Mouse (Mus musculus) ES-E14 (cell line): ENCODE data around the gene Vps26c.

Experiments
- CHD2 ChIP-seq: IDR thresholded peaks from 2 replicates; pipeline ENCODE4 v1.6.1; 2014; ENCODE audit warnings: mild to moderate bottlenecking, low read depth, low read length, inconsistent platforms
- HCFC1 ChIP-seq: IDR thresholded peaks from 2 replicates; pipeline ENCODE4 v1.6.1; 2012; ENCODE audit warnings: low read length, inconsistent platforms, borderline replicate concordance; ENCODE audit not compliant: insufficient read depth
- MAFK ChIP-seq: IDR thresholded peaks from 2 replicates; pipeline ENCODE4 v1.6.1; 2014; ENCODE audit warnings: mild to moderate bottlenecking, low read depth, low read length, inconsistent platforms; ENCODE audit not compliant: insufficient read depth
- ZC3H11A ChIP-seq: IDR thresholded peaks from 2 replicates; pipeline ENCODE4 v1.6.1; 2012; ENCODE audit warnings: low read depth, mild to moderate bottlenecking, inconsistent platforms, low read length, borderline replicate concordance

DNA sequence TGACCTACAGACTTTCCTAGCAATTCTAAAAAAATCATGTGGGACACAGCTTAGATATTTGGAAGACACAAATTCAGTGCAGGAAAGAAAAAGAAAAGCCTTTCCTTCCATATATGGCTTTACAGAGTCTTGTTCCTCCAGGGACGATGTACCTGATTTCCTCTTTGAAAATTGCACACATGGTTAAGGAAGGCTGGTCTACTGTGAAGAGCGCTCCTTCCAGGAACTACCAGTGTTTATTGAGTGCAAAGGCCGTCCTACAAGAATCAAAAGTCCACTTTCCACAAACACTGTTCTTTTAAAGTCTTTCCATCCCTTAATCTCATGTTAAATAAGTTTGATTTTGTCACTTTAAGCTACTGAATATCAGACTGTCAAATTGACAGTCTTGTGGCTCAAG, 916 bp upstream of the Vps26c start:
- TF ChIP-seq ZC3H11A (no peak), MAFK (no peak), CHD2 (no peak), HCFC1 (no peak)
